Mouse (Mus musculus) small intestine, adult 2 months (tissue): ENCODE data around the gene Zfp111. TPM values are rescaled to one million over a fixed set of nuclear protein-coding genes. Genes with fewer than 3 reads are reported as not detected.

ENCODE experiments used
- H3K27ac ChIP-seq: fragments of 200-500 bp; 2 replicates; pipeline ENCODE4 v1.5.1; 2012; ENCODE audit warnings: low read depth, low read length, control low read depth, inconsistent platforms; ENCODE audit not compliant: insufficient read depth
- H3K27me3 ChIP-seq: fragments of 200-500 bp; 2 replicates; pipeline ENCODE4 v1.6.1; 2012; ENCODE audit warnings: mild to moderate bottlenecking, moderate library complexity, low read length, inconsistent platforms; ENCODE audit not compliant: control insufficient read depth, insufficient read depth
- H3K36me3 ChIP-seq: fragments of 200-500 bp; 2 replicates; pipeline ENCODE4 v1.6.1; 2012; ENCODE audit warnings: mild to moderate bottlenecking, low read length, control low read depth, inconsistent platforms; ENCODE audit not compliant: control insufficient read depth, insufficient read depth
- H3K4me1 ChIP-seq: fragments of 200-500 bp; 2 replicates; pipeline ENCODE4 v1.6.1; 2012; ENCODE audit warnings: low read length, inconsistent platforms, mixed read lengths; ENCODE audit not compliant: control insufficient read depth, insufficient read depth, insufficient read length
- H3K4me3 ChIP-seq: fragments of 200-500 bp; 2 replicates; pipeline ENCODE4 v1.5.1; 2012; ENCODE audit warnings: low read depth, mild to moderate bottlenecking, control low read depth, inconsistent platforms, low read length, moderate library complexity
- CTCF ChIP-seq: fragments of 200-500 bp; IDR thresholded peaks from 2 replicates; pipeline ENCODE4 v1.5.1; 2012; ENCODE audit warnings: low read depth, mild to moderate bottlenecking, control low read depth, inconsistent platforms, low read length, moderate library complexity, mixed read lengths; ENCODE audit not compliant: insufficient replicate concordance, insufficient read length; ENCODE audit errors: extremely low read depth
- POLR2A ChIP-seq: fragments of 200-500 bp; IDR thresholded peaks from 2 replicates; pipeline ENCODE4 v1.6.1; 2012; ENCODE audit warnings: low read depth, mild to moderate bottlenecking, control low read depth, inconsistent platforms, low read length, moderate library complexity
- WGBS: fragments of 180-500 bp; shearing (Covaris S2); methylation state at CpG from one replicate; pipeline ENCODE4 v1.1.7; 2018; 5-methylcytosine and 5-hydroxymethylcytosine counted together
- polyA plus RNA-seq: library from polyadenylated mRNA; depleted of rRNA; stranded (reverse); fragments of >200 nt; gene quantifications from 2 replicates; pipeline ENCODE4 v1.2.3, GENCODE M21; 2012; rRNA removed

Gene Zfp111
- polyA plus RNA-seq, 1 experiment: 0.70 TPM

- Histone ChIP-seq H3K27me3 (no peaks in the 10 kb centered on the region; the same call in 1 of the 2 replicates), H3K27ac (no peak overlapping the region), H3K4me1 (no peaks in the 10 kb centered on the region), H3K4me3 (no peak overlapping the region), H3K36me3 (no peaks in the 10 kb centered on the region)
- TF ChIP-seq CTCF: no peak
- TF ChIP-seq POLR2A: no peak
- 74% methylated on average over 4 of the region's 4 CpGs for WGBS
Measured at GRCm38 (mm10) chr7:24188901-24189570, 22.2 kb downstream of the Zfp111 start.

- 53% methylated on average over 1 of the region's 1 CpGs for WGBS
- Histone ChIP-seq H3K27ac (no peak overlapping the region), H3K4me3 (no peak overlapping the region), H3K36me3 (no peaks in the 10 kb centered on the region), H3K27me3 (no peaks in the 10 kb centered on the region; the same call in 1 of the 2 replicates), H3K4me1 (no peaks in the 10 kb centered on the region)
- no peak for TF ChIP-seq POLR2A
- TF ChIP-seq CTCF: no peak
Measured at GRCm38 (mm10) chr7:24187611-24188010, 23.6 kb downstream of the Zfp111 start.

- H3K4me1 ChIP-seq: no peaks in the 10 kb centered on the region
- TF ChIP-seq CTCF (no peak), POLR2A (no peak)
- 49% methylated on average over 6 of the region's 6 CpGs for WGBS
Measured at GRCm38 (mm10) chr7:24175337-24175711, 35.9 kb downstream of the Zfp111 start.

GRCm38 (mm10) chr7:24174618-24175336 lies 36.5 kb downstream of the Zfp111 start, which contains the start of gene Zfp114:
TSS of gene Zfp114 (plus strand) at chr7:24175060.
- no peaks in the 10 kb centered on the region for H3K4me1 ChIP-seq
- peak within 1 kb of the TSS; percentile 64 for H3K4me3 ChIP-seq
- no peaks in the 10 kb centered on the region for H3K27me3 ChIP-seq
- 13% methylated on average over 23 of the region's 23 CpGs for WGBS
- no peak for TF ChIP-seq CTCF
- TF ChIP-seq POLR2A: no peak
- no peak within 1 kb of the TSS for H3K27ac ChIP-seq
- H3K36me3 ChIP-seq: no peaks in the 10 kb centered on the region

More at GRCm38 (mm10) chr7:24175337-24175711, 35.9 kb downstream of the Zfp111 start:
- H3K36me3 ChIP-seq: no peaks in the 10 kb centered on the region
- H3K27ac ChIP-seq: no peak overlapping the region
- no peaks in the 10 kb centered on the region for H3K27me3 ChIP-seq
- peak overlapping the region; percentile 64 for H3K4me3 ChIP-seq

- no peak for TF ChIP-seq POLR2A
- WGBS: 50% methylated on average over 4 of the region's 4 CpGs
- H3K36me3 ChIP-seq: no peaks in the 10 kb centered on the region
- H3K4me3 ChIP-seq: no peak overlapping the region
- no peak overlapping the region for H3K27ac ChIP-seq
- no peaks in the 10 kb centered on the region for H3K4me1 ChIP-seq
- no peaks in the 10 kb centered on the region for H3K27me3 ChIP-seq
Measured at GRCm38 (mm10) chr7:24172191-24172590, 39.1 kb downstream of the Zfp111 start.

GRCm38 (mm10) chr7:24153272-24153671 lies 58.0 kb downstream of the Zfp111 start:
- no peak for TF ChIP-seq POLR2A
- TF ChIP-seq CTCF: peak; percentile 34; the same call in 1 of the 2 replicates
- 16% methylated on average over 1 of the region's 1 CpGs for WGBS
- Histone ChIP-seq H3K4me3 (no peak overlapping the region), H3K4me1 (no peaks in the 10 kb centered on the region), H3K27me3 (no peaks in the 10 kb centered on the region), H3K27ac (no peak overlapping the region), H3K36me3 (no peaks in the 10 kb centered on the region)

Other genes starting within 250 kb of the Zfp111 start
- not detected in 2 replicates for gene Vmn1r181, start 236.8 kb downstream of the Zfp111 start, polyA plus RNA-seq
- gene V1rd19, start 209.8 kb downstream of the Zfp111 start, polyA plus RNA-seq: not detected in 2 replicates
- gene Vmn1r183, start 158.2 kb downstream of the Zfp111 start, polyA plus RNA-seq: not detected in 2 replicates
- 3.8 and 7.4 TPM in 2 replicates for gene Zfp180, start 129.5 kb downstream of the Zfp111 start, polyA plus RNA-seq
- gene Zfp112, start 99.1 kb downstream of the Zfp111 start, polyA plus RNA-seq: 0.36 and 0.60 TPM in 2 replicates
- gene Zfp235, start 77.3 kb downstream of the Zfp111 start, polyA plus RNA-seq: 3.2 and 3.3 TPM in 2 replicates
- 0.03 and 0.08 TPM in 2 replicates for gene Zfp114, start 36.4 kb downstream of the Zfp111 start, polyA plus RNA-seq
- 0.33 and 0.56 TPM in 2 replicates for gene Zfp109, start 26.1 kb upstream of the Zfp111 start, polyA plus RNA-seq
- gene Zfp108, start 43.4 kb upstream of the Zfp111 start, polyA plus RNA-seq: 0.13 and 0.18 TPM in 2 replicates
- 0.37 and 0.55 TPM in 2 replicates for gene Zfp93, start 59.0 kb upstream of the Zfp111 start, polyA plus RNA-seq
- 1.1 and 1.5 TPM in 2 replicates for gene Zfp61, start 89.8 kb upstream of the Zfp111 start, polyA plus RNA-seq
- 0.84 and 1.5 TPM in 2 replicates for gene Zfp94, start 105.2 kb upstream of the Zfp111 start, polyA plus RNA-seq
- 0.15 TPM in 1 of 2 replicates, not detected in the other for gene Tescl, start 122.5 kb upstream of the Zfp111 start, polyA plus RNA-seq
- gene Lypd5, start 137.8 kb upstream of the Zfp111 start, polyA plus RNA-seq: 0.06 TPM in 1 of 2 replicates, not detected in the other
- 61.9 and 95.5 TPM in 2 replicates for gene Kcnn4, start 158.8 kb upstream of the Zfp111 start, polyA plus RNA-seq
- 29.9 and 54.2 TPM in 2 replicates for gene Smg9, start 188.2 kb upstream of the Zfp111 start, polyA plus RNA-seq
- gene Irgc1, start 240.9 kb upstream of the Zfp111 start, polyA plus RNA-seq: 0.05 and 0.37 TPM in 2 replicates